Mouse (Mus musculus) liver, embryonic 15.5 days (tissue): ENCODE measurements around the gene Urad. TPM values are rescaled to one million over a fixed set of nuclear protein-coding genes. Genes with fewer than 3 reads are reported as not detected.

ENCODE experiments used
- ATAC-seq: fragments of 200-750 bp; cut with Nextera tagmentation; 2 replicates; pipeline ENCODE4 v1.8.0; 2017; ENCODE audit warnings: moderate number of reproducible peaks, mild to moderate bottlenecking, moderate library complexity; ENCODE audit not compliant: insufficient read depth
- H3K27ac ChIP-seq: fragments of 300-500 bp; sonication (generic); replicated peaks from 2 replicates; pipeline ENCODE4 v1.5.1; 2015; ENCODE audit warnings: mild to moderate bottlenecking, inconsistent platforms
- H3K27me3 ChIP-seq: fragments of 300-500 bp; sonication (generic); 2 replicates; pipeline ENCODE4 v1.6.1; 2015; ENCODE audit warnings: mild to moderate bottlenecking, inconsistent platforms
- H3K36me3 ChIP-seq: fragments of 300-500 bp; sonication (generic); replicated peaks from 2 replicates; pipeline ENCODE4 v1.6.1; 2015; ENCODE audit warnings: moderate library complexity, mild to moderate bottlenecking, inconsistent platforms
- H3K4me1 ChIP-seq: fragments of 300-500 bp; sonication (generic); replicated peaks from 2 replicates; pipeline ENCODE4 v1.6.1; 2015; ENCODE audit warnings: inconsistent platforms
- H3K4me2 ChIP-seq: fragments of 300-500 bp; sonication (generic); 2 replicates; pipeline ENCODE4 v1.6.1; 2015; ENCODE audit warnings: moderate library complexity, mild to moderate bottlenecking, inconsistent platforms
- H3K4me3 ChIP-seq: fragments of 300-500 bp; sonication (generic); replicated peaks from 2 replicates; pipeline ENCODE4 v1.5.1; 2015; ENCODE audit warnings: mild to moderate bottlenecking, inconsistent platforms
- H3K9ac ChIP-seq: fragments of 300-500 bp; sonication (generic); 2 replicates; pipeline ENCODE4 v1.6.1; 2015; ENCODE audit warnings: moderate library complexity, mild to moderate bottlenecking, inconsistent platforms
- H3K9me3 ChIP-seq: fragments of 300-500 bp; sonication (generic); replicated peaks from 2 replicates; pipeline ENCODE4 v1.6.1; 2016; ENCODE audit warnings: inconsistent platforms
- WGBS: fragments of 180-500 bp; shearing (Covaris S2); methylation state at CpG from one replicate; pipeline ENCODE4 v1.1.7; 2015; ENCODE audit warnings: mixed read lengths; ENCODE audit not compliant: insufficient replicate concordance; 5-methylcytosine and 5-hydroxymethylcytosine counted together
- polyA plus RNA-seq: library from polyadenylated mRNA; unstranded; fragments of >200 nt; fragmentation: Nextera tagmentation; extraction: Ambion mirVana; gene quantifications from 2 replicates; pipeline ENCODE4 v1.2.1, GENCODE M21; 2015

Urad gene
- polyA plus RNA-seq, 1 experiment from 2014 or later = 1.0 TPM

DNA sequence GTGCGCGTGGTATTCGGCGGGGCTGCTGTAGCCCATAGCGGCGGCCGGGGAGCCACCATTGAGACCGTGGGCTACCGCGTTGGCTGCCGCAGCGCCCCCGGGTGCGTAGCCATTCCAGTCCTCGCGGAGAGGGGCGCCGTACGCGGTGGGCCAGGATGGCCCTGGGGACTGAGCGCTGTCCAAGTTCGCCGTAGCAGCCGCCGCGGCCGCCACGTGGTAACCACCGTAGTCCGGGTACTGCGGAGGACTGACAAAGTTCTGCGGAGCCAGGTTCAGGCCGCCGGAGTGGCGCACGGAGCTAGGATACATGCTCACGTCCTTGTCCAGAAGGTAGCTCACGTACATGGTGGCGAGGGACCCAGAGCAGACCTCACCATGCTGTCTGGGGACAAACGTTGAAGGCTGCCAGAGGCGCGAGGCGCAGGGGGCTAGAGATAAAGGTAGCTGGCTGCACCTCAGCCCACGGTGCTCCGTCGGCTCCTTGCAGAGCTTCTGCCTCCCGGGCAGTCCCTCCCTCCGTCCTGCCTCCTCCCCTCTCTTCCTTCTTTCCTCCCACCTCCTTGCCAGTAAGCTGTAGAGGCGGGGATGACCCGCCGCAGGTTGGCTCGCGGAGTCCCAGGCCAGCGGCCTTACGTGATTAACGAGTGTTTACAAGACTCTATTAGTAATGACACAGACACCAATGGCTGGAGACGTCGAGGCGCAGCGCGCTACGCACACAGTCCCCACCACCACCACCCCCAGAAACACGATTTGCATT, 15.4 kb downstream of the Urad start, which contains the start of gene Cdx2:
Gene Cdx2 (minus strand): TSS at position 633 of the 760 bp plus-strand sequence.
- Histone ChIP-seq H3K4me3 (peak within 1 kb of the TSS; percentile 8; the same call in 1 of the 2 replicates), H3K4me1 (no peaks in the 10 kb centered on the region; the same call in 1 of the 2 replicates), H3K27ac (no peak within 1 kb of the TSS), H3K9me3 (no peaks in the 10 kb centered on the region), H3K27me3 (peaks cover 100% of the 10 kb centered on the region), H3K4me2 (no peak within 1 kb of the TSS; the same call in 1 of the 2 replicates), H3K36me3 (no peaks in the 10 kb centered on the region), H3K9ac (no peak within 1 kb of the TSS)
- WGBS = under 1% methylated on average over 63 of the region's 63 CpGs
- ATAC-seq = no peak

DNA sequence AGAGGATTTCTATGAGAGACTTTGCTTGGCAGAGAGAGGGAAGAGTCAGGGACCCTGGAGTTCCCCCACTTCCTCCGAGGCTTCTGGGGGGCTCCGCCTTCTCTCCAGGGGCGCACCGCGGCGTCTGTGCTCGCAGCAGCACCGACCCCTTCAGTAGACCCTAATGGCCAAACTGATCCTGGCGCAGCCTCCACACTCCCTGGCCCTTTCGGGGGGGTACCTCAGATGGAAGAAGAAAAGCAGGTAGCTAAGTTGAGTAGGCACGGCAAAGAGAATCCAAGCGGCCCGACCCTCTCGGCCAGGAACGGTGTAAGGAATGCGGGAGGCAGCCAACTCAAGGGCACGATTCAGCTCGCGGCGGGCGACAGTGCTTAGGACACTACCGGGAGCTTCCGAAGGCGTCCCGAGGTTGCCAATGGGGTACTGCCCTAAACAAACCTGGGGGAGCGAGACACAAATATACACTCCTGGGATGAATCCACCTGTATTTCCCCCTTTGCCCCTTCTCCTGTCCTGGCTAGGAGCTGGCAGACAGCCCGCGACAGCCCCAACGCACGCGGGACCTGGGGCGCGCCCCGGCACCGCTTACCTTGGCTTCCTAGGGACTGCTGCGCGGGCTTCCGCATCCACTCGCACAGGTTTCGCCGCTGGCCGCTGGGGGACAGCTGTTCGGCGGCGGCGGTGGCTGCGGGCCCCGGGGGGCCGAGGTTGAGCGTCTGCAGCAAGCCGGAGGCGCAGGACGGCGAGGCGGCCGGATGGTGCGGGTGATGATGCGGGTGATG, 16.2 kb downstream of the Urad start:
- Histone ChIP-seq H3K36me3 (no peaks in the 10 kb centered on the region), H3K9ac (no peak overlapping the region), H3K4me2 (no peak overlapping the region; the same call in 1 of the 2 replicates), H3K4me3 (peak overlapping the region; percentile 8; the same call in 1 of the 2 replicates), H3K27ac (no peak overlapping the region), H3K4me1 (no peaks in the 10 kb centered on the region; the same call in 1 of the 2 replicates), H3K9me3 (no peaks in the 10 kb centered on the region), H3K27me3 (peaks cover 100% of the 10 kb centered on the region)
- 1% methylated on average over 58 of the region's 58 CpGs for WGBS
- no peak for ATAC-seq

DNA sequence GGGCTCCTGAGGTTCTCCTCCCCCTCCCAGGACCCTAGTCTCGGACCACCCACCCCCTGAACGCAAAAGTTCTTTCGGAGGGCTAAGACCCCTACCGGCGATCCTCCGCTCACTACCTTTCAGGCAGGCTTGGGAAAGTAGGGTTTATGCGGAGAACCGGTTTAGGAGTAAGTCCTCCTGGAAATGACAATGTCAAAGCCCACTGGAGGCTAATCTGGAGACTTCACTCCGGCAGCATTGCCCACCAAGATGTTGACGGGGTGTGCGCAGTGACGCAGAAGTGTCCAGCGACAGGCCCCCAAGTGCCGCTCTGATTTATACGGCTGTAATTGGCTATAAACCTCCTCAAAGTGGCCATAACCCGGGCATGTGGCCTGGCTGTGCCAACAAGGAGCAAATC, 17.1 kb downstream of the Urad start:
- H3K4me1 ChIP-seq = peaks cover 3% of the 10 kb centered on the region; the same call in 1 of the 2 replicates
- WGBS = 2% methylated on average over 16 of the region's 16 CpGs
- peaks cover 100% of the 10 kb centered on the region for H3K27me3 ChIP-seq
- no peak overlapping the region for H3K9ac ChIP-seq
- H3K27ac ChIP-seq = no peak overlapping the region
- no peak overlapping the region for H3K4me3 ChIP-seq
- no peaks in the 10 kb centered on the region for H3K36me3 ChIP-seq
- no peak for ATAC-seq
- no peak overlapping the region for H3K4me2 ChIP-seq
- H3K9me3 ChIP-seq = no peaks in the 10 kb centered on the region

DNA sequence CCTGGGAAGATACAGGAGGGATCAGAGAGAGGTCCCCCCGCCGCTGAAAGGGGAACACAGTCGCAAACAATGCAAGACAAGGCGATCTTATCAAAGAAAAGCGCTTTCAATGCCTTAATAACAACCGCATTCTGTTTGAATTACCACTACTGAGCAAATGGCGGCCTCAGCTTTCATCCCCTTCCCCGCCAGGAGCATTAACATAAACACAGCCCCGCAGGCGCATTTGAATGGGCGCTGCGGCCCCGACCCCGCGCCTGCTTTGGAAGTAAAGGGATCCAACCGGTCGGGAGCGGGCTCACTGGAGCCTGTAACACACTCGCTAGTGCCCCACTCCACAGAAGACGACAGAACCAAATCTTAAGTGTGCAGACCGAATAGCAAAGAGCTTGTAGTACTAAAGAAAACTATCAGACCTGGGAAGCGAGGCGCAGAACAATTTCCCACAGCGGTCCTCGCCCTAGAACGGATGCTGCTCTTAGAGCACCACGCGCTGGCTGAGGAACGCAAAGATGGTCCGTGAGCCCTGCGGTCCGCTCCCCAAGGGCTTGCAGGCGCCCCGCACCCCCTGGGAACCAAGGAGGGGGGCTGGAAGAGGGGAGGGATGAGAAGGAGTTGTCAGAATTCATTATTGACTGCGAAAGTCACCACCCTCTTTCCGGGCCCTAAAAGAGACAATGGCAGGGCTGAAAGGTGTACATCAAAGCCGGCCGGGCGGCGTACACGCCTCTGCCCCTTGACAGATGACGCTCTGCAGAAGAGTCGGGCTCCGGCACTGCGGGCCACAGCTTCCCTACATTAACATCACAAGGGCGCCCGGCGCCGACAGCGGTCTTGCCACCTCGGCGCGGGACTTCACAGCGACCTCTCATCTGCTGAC, 17.7 kb downstream of the Urad start:
- Histone ChIP-seq H3K4me3 (no peak overlapping the region), H3K36me3 (no peaks in the 10 kb centered on the region), H3K27ac (no peak overlapping the region), H3K9me3 (no peaks in the 10 kb centered on the region), H3K4me2 (no peak overlapping the region), H3K4me1 (peaks cover 3% of the 10 kb centered on the region; the same call in 1 of the 2 replicates), H3K9ac (no peak overlapping the region), H3K27me3 (peaks cover 100% of the 10 kb centered on the region)
- ATAC-seq = no peak
- under 1% methylated on average over 54 of the region's 54 CpGs for WGBS

DNA sequence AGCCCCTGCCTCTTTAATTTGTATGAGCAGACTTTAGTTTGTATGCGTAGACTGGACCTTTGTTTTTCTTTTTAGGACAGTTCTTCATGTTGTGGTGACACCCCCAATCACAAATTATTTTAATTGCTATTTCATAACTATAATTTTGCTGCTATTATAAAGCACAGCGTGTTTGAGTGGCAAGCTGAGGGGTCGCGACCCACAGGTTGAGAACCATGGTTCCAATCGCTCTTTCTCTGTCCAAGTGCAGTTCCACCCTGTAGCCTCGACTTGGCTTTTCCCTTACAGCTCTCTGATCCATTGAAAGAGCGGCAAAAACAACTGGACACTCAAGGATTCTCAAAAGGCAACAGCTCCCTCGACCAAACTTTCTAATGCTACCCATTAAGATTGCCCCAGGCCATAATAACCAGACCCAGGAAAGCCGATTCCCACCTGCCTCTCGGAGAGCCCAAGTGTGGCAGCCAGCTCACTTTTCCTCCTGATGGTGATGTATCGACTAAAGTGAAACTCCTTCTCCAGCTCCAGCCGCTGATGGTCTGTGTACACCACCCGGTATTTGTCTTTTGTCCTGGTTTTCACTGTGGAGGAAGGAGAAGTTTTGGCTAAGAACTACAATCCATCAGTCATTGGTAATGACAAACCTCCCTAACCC, 19.4 kb downstream of the Urad start:
- Histone ChIP-seq H3K36me3 (no peaks in the 10 kb centered on the region), H3K27ac (no peak overlapping the region), H3K4me2 (no peak overlapping the region), H3K4me3 (no peak overlapping the region), H3K9ac (no peak overlapping the region), H3K27me3 (peaks cover 100% of the 10 kb centered on the region), H3K4me1 (peaks cover 3% of the 10 kb centered on the region; the same call in 1 of the 2 replicates), H3K9me3 (no peaks in the 10 kb centered on the region)
- 13% methylated on average over 13 of the region's 13 CpGs for WGBS
- no peak for ATAC-seq

DNA sequence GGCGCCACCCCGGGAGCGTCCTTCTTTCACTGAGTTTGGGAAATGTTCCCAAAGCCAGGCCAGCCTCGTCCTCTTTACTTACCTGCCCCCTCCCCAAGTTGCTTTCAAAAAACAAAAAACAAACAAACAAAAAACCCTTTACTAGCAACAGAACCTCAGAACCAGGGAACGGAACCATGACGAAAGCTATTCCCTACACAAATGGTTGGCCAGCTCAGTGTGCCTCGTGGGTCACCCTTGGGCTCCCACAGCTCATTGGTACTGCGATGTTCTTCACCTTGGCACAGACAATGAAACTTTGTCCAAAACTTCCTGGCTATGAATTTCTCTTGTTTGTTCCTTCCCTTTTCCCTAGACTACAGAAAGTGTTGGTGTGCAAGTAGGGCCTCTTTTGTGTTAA, 20.1 kb downstream of the Urad start:
- 15% methylated on average over 8 of the region's 8 CpGs for WGBS
- ATAC-seq = no peak
- Histone ChIP-seq H3K27me3 (peaks cover 100% of the 10 kb centered on the region), H3K27ac (no peak overlapping the region), H3K4me2 (no peak overlapping the region), H3K9me3 (no peaks in the 10 kb centered on the region), H3K4me1 (peaks cover 3% of the 10 kb centered on the region; the same call in 1 of the 2 replicates), H3K4me3 (no peak overlapping the region), H3K36me3 (no peaks in the 10 kb centered on the region), H3K9ac (no peak overlapping the region)

DNA sequence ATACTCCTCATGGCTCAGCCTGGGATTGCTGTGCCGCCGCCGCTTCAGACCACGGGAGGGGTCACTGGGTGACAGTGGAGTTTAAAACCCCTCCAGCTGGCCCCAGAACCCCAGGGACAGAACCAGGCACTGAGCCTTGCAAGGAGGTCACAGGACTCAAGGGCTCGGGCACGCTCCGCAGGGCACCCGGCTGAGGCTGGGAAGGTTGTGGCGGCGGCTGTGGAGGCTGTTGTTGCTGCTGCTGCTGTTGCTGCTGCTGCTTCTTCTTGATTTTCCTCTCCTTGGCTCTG, 20.5 kb downstream of the Urad start:
- Histone ChIP-seq H3K27ac (no peak overlapping the region), H3K4me2 (no peak overlapping the region)

DNA sequence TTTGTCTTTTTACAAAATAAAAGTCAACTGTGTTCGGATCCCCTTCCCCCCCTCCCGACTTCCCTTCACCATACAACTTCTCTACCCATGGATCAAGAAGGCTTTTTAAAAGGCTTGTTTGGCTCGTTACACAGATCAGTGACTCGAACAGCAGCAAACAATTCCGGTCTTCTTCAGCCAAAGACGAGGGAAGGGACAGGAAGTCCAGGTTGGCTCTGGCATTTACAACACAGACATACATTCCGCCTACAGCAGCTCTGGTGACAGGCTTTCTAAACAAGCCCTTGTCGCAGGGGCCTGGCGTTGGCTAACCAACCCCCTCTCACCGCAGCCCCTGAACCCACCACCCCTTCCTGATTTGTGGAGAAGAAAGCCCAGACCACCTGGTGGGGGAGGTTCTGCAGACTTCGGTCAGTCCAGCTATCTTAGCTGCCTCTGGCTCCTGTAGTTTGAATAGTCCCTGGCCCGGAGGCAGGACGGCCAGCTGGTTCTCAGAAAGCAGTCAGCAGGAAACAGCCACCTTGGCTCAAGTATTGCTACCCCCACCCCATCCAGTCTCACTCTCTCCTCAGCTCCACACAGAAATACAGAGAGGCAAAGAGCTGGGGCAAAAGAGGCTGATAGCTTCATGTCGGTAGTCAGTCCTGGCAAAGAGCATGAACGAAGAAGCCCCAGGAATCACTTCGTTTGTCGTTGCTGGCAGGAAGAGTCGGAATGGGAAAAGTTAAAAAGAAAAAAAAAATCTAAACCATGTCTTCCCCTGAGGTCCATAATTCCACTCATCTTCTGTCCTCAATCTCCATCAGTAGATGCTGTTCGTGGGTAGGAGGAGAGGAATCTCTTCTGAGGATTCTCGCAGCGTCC, 21.1 kb downstream of the Urad start:
- no peak for ATAC-seq
- Histone ChIP-seq H3K4me3 (no peak overlapping the region), H3K36me3 (no peaks in the 10 kb centered on the region), H3K9me3 (no peaks in the 10 kb centered on the region), H3K4me2 (0 out of 2 replicates have a peak overlapping the region, but pooled peaks have one; percentile 25), H3K4me1 (0 out of 2 replicates have a peak, but pooled peaks cover 3% of the 10 kb centered on the region), H3K9ac (no peak overlapping the region), H3K27ac (no peak overlapping the region), H3K27me3 (peaks cover 96% of the 10 kb centered on the region)
- 2% methylated on average over 21 of the region's 21 CpGs for WGBS

More for the DNA sequence above, 20.5 kb downstream of the Urad start:
- no peak overlapping the region for H3K9ac ChIP-seq
- WGBS = 10% methylated on average over 10 of the region's 10 CpGs
- no peaks in the 10 kb centered on the region for H3K9me3 ChIP-seq
- peaks cover 100% of the 10 kb centered on the region for H3K27me3 ChIP-seq
- H3K4me1 ChIP-seq = peaks cover 3% of the 10 kb centered on the region; the same call in 1 of the 2 replicates
- ATAC-seq = no peak
- H3K36me3 ChIP-seq = no peaks in the 10 kb centered on the region
- H3K4me3 ChIP-seq = no peak overlapping the region

DNA sequence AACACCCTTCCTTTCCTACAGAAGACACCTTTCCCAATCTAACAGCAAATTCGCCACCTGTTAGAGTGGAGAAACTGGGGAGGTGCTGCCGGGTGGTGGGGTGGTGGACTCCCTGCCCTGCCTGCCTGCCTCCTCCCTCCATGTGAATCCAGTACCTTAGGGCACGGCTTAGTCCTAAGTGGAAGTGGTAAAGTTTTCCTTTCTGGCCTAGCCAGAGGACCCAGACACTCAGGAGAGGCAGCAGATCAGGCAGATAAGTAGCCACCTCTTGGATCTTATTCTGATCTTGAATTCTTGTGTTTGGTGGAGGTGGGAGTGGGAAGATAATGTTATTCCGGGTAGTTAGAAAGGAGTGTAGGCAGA, 22.3 kb downstream of the Urad start:
- peak; percentile 32; the same call in 1 of the 2 replicates for ATAC-seq
- Histone ChIP-seq H3K9me3 (no peaks in the 10 kb centered on the region), H3K4me3 (peak overlapping the region; percentile 35; the same call in 1 of the 2 replicates), H3K27me3 (peaks cover 92% of the 10 kb centered on the region), H3K4me1 (0 out of 2 replicates have a peak, but pooled peaks cover 3% of the 10 kb centered on the region), H3K4me2 (peak overlapping the region; percentile 45), H3K27ac (no peak overlapping the region), H3K36me3 (no peaks in the 10 kb centered on the region), H3K9ac (no peak overlapping the region)
- 1% methylated on average over 4 of the region's 4 CpGs for WGBS
